Mouse (Mus musculus) mesoderm, embryonic 11.5 days (tissue): ENCODE measurements at regions not wholly inside any gene's neighbourhood (a gene's known extent, or its start where the extent isn't known, plus 50 kb on each side); places are given as distances from the start of the nearest gene placed in this dataset.
"Not testable (repeated sequence)": the region's sequence is repeated elsewhere in the genome, so short reads cannot be mapped to it uniquely, and the experiment has no call there.

Experiments used
- DNase-seq: peaks from one replicate; pipeline ENCODE4 v3.0.0-alpha.2; 2012; ENCODE audit warnings: low read depth, low spot score

DNA sequence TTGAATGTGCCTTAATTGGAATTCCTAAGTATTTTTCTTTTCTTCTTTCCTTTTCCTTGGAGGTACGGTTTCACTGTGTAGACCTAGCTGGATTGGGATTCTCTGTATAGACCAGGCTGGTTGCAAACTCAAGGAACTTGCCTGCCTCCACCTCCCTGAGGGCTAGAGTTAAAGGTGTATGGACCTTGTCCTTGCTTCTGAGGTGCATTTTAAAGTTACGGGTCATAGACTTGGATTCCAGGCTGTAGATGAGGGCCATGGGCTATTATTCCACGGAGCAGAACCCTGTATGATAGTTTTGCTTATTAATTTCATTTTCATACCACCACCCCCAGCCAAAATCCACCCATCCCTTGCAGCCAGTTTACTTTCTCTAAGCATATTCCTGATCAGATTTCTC, 50.7 kb upstream of the Wdr26 start:
- DNase-seq: no peak

DNA sequence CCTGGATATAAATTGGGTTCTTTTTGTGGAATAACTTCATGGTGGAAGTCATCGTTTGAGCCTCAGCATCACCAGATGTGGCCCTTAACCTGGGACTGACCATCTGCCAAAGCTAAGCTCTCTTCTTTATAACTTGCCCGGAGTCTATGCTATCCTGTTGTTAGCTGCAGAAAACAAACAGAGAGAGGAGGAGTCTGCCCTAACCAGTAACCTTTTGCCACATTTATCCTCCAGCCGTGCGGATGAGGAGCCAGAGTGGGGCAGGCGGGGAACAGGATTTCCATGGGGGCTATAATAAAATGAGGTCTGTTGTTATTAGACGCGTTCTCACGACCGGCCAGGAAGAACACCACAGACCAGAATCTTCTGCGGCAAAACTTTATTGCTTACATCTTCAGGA, 51.4 kb upstream of the Wdr26 start:
- no peak for DNase-seq

DNA sequence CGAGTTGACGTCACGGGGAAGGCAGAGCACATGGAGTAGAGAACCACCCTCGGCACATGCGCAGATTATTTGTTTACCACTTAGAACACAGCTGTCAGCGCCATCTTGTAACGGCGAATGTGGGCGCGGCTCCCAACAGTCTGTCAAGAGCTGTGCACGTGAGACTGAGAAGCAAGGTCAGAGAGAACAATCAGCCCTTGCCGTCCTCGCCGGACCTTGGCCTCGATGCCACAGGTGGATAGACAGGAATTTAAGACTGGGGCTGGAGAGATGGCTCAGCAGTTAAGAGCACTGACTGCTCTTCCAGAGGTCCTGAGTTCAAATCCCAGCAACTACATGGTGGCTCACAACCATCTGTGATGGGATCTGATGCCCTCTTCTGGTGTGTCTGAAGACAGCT, 58.7 kb upstream of the Wdr26 start:
- not testable (repeated sequence) for DNase-seq

DNA sequence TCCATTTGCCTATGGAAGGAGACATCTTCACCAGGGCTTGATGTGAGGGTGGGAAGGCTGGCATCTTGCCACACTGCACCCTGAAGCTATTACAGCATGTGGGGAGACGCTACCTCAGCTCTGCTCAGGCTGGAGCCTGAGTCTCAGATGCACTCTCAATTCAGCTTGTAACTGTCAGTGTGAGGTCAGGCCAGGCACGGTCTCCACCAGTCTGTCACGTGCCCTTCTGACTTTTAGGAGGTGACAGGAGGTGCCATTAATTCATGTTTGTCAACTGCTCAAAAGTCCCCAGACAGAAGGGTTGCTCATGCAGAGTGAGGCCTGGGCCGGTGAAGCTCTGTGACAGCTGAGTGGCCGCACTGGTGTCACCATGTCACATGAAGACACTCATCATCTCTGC, 59.4 kb upstream of the Wdr26 start:
- no peak for DNase-seq

DNA sequence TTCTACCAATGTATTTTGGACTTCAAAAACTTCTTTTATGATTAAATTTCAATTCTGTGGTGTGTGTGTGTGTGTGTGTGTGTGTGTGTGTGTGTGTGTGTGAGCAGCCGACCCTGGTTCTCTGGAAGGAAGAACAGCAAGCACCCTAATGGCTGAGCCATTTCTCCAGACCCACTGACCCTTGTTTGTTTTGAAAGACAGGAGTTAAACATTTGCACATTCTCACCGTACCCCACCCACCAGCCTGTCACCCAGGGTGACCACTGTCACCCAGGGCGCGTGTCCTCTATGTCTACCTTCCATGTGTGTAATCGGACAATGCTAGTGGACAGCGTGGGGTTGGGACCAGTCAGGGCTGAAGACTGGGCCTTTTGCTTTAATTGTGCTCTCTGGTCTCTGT, 60.0 kb upstream of the Wdr26 start:
- no peak for DNase-seq

DNA sequence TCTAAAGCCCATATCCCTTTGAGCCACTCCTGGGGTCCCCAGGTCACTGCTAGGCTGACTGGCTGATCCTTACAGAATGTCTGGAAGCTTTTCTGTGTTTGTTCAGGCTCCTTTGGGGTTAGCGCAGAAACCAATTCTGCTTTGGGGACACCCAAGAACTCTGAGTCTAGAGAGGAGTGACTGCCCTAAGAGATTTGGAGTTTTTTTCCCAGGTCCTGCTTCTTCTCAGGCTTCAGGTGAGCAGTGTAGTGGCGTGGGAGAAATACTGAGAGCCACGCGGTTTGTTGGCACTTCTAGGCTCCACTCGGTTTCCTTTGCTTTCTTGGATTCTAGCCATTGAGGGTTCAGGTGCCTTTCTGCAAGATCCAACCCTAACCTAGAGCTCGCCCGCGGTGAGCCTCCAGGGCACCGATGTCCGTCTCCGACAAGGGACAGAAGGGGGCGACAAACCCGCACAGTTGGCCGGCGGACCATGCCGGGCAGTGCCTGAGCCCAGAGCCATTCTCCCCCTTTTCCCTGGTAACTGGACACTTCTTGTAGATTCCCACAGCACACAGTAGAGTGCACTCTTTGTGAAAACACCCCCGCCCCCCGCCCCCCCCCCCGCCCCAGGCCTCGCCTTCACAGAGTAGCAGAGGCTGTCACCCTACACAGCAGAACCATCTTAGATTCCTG, 61.0 kb upstream of the Wdr26 start:
- peak; percentile 89 for DNase-seq

DNA sequence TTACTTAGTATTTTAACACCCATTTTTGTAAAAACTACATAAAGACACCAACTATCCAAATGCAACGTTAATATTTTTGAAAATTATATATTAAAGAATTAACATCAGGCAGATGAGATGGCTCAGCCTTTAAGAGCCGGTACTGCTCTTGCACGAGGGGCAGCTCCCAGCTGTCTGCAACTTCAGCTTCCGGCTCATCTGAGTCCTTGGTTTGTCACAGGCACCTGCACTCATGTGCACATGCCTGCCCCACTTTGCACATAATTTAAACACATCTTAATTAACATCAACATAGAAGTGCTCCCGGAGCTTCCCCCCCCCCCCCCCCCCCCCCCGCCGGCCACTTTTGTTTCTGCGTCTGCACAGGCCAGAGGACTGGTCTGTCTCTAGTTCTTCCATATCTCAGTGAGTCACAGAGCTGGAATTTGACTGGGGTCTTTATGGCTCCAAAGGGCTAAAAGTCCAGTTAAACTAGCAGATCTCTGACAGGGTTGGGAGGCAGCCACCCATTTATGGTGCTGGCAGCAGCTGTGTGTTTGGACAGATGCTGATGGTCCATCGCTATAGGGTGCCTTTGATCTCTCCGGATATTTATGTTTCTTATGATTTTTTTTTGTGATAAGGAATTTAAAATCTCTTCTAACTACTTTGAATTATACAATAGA, 61.9 kb upstream of the Wdr26 start:
- DNase-seq: no peak

DNA sequence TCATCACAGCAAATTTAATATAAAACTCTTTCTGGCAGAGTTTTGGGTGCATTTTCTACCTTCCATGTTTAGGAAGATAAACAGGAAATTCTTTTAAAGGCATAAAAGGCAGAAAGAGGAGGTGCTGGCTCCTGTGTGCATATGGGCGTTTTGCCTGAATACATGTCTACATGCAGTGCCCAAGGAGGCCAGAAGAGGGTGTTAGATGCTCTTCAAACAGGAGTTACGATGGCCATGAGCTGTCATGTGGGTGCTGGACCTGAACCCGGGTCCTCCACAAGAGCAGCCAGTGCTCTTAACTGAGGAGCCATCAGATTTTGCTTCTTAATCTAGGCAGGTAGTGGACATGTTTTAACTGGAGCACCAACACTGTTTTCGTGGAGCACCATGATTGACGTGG, 69.0 kb upstream of the Wdr26 start:
- no peak for DNase-seq

DNA sequence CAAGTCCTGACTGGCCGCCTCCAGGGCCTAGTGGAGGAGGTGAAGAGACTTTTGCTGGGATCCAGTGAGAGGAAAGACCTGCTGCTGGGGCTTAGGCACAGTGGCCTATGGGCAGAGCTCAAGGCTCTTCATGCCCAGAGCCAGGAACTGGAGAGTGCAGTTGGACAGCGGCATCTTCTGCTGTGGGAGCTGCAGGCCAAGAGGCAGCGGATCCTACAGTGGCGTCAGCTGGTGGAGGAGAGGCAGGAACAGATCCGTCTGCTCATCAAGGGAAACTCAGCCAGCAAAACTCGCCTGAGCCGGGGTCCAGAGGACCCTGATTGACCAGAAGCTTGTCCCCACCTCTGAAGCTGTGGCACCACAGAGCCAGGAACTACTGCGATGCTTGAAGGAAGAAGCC, 69.4 kb upstream of the Cnih3 start:
- DNase-seq: not testable (repeated sequence)

DNA sequence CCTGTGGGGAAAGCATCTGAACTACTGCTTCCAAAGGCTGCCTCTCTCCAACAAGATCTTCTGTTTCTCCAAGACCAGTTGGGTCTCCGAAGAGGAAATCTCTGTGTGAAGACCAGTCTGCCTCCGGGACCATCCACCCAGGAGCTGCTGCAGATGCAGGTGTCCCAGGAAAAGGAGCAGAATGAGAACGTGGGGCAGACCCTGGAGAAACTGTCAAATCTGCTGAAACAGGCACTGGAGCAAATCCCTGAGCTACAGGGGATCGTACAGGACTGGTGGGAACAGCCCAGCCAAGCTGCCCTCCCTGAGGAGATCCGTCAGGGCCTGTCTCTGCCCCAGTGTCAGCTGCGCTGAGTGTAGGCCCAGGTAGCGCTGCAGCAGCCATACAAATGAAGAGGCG, 68.9 kb upstream of the Cnih3 start:
- not testable (repeated sequence) for DNase-seq

DNA sequence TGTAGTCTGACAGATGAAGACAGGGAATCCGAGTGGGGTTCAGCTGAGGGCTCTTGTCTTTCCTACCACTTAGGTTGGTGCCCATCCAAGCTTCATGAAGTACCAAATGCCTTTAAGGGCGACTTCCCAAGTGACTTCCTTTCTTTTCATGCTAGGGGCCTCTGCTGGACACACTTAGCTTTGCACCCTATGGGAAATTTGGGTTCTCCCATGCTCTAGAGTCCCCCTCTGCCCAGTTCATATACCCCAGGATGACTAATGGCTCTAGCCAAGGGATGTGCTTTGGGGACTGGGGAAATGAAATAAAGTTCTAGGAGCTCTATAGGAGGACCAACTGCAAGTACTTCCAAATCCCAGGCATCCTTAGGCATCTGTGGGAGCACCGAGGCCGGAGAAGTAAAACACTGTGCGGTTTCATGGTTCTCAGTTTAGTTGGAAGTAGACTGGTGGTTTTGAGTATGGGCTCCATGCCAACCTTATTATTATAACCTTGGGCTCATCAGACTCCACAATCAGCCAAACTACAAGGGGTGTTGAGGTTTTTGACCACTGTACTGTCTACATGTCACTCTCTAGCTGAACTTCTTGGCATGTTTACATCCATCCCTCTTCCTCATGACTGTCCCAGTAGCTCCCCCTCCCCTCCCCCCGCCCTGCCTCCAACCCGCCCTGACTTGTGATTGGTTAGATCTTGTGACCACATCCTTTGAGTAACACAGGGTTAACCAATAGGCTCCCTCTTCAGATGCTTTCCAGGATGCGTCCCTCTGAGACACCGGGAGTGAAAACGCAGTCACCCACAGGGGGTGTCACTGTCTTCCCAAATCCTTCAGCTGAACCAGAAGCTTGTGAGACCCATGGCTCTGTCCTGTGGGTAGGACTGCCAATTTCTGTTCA, 67.9 kb upstream of the Cnih3 start:
- DNase-seq: no peak

DNA sequence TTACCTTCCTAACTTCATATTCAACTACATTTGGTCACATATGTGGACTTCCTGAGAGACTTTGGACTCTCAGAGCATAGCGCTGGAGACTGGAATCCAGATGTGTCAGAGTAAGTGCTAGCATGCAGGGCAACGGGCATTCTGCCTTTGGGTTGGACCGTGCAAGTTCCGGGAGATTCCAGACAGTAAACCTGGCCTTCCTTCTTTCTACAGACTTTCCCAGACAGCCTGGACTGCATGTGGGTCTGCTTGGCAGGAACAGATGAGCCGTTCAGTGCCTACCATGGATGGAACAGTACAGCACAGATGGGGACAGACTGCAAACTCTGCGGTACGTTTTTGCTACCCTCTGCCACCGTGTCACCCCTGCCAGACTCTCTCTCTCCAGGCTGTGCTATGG, 66.8 kb upstream of the Cnih3 start:
- no peak for DNase-seq

DNA sequence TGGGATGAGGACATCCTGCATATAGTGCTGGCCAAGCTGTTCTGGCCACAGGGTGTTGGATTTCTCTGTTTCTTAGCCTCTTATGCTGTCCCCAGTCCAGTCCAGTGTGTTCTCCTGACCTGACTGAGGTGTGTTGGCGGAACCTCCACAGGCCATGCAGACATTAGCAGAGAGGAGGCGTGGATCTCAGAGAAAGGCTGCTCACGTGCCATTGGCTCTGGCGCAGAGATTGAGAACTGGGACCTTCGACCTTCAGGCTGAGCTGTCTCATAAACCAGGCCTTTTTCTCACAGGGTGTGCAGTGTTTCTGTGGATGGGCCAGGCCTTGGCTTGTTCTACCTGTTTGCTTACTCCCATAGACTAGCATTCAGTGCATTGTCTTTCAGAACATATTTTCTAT, 66.3 kb upstream of the Cnih3 start:
- DNase-seq: no peak

DNA sequence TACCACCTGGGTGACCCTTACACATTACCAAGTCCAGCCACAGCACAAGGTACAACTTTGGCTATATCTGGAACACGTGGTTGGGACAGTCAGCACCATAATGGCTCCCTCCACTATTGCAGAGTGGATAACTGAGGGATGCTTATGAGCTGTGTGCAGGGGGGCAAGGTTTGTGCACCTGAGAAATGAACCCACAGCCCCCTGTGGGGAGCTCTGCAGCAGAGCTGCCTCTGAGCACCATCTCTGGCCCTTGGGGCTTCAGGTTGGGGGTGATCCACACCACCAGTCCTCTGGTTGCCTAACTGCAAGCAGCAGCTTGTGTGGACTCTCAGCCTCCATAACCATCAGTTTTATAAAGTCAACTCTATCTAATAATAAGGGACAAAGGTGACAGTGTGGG, 65.3 kb upstream of the Cnih3 start:
- DNase-seq: no peak

DNA sequence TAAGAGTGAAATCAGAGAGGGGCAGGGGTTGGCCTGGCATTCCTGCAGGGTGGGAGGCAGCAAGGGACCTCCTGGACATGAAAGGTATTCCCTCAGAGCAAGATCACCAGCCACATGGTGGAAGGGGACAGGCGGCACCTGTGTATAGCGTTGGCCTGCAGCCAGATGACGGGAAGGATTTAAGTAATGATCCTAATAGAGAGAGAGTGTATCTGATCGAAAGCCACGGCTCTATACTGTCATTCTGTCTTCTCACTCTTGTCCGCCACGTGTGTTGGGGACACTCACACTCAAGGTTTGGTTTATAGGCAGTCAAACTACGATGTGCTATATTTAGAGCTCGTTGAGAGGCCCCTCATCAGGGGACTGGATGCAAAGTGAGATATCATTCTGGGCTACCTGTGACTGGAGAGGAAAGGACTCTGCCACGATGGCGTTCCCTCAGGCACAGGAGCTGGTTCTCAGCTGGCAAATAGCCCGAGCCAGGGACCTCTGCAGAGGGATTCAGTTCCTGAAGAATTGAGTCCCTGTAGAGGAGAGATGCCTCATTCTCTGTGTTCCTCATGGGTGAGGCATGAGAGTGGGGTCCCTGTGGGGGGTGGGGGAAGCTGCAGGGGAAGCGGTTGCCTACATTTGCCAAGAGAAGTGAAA, 62.9 kb upstream of the Cnih3 start:
- DNase-seq: no peak

DNA sequence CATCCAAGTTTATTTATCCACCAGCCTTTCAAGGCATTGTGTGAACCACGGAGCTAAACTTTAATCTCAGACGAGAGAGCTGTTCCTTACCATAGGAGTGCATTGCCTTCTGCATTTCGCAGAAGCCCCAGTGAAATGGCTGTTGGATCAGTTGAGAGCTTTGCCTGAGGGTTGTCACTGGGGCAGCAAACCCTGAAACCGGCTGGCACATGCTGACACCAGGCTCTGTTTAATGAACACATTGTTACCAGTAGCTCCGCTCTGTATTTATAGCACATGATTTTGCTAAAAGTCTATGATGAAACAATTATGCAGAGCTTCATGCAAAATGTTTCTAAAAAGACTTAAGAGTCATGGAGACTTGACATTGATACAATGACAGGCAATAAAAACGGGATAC, 61.2 kb upstream of the Cnih3 start:
- DNase-seq: no peak

DNA sequence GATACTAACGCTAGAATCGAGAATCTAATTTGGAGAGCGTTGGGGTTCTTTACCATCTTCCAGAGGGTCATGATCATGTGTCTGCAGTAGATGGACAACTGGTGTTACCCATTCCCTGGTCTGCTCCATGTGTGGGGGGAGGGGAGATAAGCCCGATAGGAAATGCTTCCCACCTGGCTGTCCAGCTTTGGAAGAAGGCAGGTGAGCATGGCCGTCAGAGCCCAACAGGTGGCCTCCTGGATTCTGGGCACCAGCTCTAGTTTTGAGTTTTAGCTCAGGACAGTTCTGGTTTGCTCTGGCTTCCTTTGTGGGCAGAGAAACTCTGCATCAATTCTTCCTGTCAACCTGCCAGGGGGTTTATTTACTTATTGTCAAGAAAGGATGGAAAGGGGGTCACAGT, 60.5 kb upstream of the Cnih3 start:
- no peak for DNase-seq

DNA sequence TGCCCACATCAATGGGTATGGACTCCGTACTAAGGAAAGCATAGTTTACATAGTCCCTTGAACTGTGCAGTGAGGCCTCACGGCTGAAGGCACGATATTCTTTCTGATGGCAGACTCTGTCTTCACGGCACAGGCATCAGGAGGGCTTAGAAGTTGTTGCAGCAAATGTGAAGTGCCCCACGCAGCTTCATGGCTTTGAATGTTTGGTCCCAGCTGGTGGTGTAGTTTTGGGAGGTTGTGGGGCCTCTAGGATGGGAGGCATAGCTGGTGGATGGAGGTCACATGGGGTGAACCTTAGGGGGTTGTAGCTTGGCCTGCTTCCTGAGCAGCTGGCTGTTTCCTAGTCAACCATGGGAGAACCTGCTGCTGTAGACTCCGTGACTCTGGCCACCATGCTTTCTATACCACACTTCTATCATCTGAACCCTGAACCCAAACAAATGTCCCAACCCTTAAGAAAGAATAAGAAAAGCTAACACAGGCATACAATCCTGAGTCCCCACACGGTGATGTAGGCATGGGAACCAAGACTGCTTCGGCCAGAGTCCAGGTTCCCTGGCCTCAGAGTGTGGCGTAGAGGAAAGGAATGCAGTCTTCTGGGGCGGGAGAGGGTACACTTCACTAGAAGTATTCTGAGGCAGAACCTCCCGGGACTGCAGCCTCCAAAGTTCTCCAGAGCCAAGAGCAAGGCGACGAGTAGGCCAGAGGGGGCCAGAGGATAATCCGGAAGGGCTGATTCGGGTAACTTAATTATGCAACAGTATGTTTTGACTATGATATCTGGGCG, 59.2 kb upstream of the Cnih3 start:
- no peak for DNase-seq

DNA sequence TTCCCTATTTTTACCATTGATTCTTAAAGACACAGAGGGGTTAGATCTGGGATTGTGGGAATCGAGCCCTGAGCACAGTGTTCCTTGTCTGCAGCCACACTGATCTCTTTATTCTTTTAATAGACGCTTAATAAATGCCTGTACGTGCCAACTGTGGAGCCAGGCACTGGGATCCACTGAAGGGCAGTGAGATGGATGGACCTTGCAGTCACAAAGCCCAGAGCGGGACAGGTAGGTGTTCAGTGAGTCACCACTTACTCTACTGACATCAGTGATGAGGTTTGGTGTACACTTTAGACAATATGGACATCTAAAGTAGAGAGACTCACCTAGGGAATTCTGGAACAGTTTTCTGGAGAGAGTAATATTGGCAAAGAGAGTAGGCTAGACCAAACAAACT, 56.8 kb upstream of the Cnih3 start:
- no peak for DNase-seq

DNA sequence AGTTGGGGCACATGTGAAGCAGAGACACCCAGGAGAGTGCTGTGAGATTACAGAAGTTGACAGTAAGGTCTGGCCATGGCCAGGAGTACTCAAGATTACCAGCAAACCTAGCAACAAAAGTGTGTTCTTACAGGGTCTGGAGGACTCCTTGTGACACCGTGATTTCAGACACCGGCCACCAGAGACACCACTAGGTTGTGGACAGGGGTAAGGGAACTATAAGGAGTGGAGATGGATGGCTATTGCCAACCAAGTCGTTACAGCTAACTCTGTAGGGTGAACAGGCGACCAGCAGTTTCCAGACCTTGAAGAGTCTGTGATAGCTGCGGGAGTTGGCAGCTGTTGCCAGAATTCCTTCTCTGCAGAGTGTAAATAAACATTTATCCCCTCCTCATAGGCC, 54.4 kb upstream of the Cnih3 start:
- DNase-seq: no peak

DNA sequence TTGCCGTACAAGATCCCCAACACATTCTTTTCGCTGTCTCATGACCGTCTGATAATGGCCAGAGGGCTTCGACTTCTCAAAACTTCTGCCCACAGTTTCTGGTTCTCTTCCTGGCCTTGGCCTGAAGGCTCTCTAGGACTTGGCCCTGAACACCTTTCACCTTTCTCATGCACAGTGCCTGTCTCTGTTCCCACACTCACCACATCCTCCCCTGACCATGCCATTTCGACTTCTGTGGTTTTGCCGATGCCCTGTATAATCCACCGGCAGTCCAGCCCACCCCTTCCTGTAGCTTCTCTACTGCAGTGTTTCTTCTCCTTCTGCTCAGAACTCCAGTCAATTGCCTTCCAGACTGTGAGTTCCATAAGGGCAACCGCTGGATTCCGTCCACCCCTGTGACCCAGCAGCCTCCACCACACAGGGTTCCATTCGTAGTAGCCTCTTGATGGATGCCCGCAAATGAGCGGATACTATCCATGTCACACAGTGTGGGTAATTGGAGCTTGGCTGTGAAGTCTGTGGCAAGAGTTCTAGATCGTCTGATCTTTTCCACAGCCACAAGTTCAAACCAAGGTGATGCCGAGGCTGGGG, 53.3 kb upstream of the Cnih3 start:
- no peak for DNase-seq
